Mouse (Mus musculus): ENCODE measurements around the gene 1700003F12Rik.

DNA sequence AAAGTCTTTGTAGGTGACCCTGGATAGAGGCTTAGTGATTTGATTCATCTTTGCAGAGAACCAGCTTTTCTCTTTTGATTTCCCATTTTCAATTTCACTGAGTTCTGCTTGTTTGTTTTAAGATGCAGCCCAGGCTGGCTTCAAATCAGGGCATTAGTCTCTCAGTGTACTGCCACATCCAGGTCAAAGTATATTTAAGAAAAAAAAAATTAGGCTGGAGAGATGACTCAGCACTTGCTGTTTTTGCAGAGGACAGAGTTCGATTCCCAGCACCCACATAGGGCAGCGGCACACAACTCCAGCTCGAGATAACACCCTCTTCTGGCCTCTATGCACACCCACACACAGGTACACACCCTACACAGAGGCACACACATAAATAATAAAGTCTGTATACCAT lies 44.4 kb downstream of the 1700003F12Rik start:
- TF ChIP-seq GATA1 (IDR thresholded peaks at IDR 0.05; ENCODE audit: borderline replicate concordance, low read length) = no peak
- no peak for TF ChIP-seq FLI1 (IDR thresholded peaks at IDR 0.05; ENCODE audit: low read length)

Measured in megakaryocyte, embryonic 14.5 days (primary cell).